Comparison of ENCODE assay signal across 8 mouse cellular contexts in the genomic region with DNA sequence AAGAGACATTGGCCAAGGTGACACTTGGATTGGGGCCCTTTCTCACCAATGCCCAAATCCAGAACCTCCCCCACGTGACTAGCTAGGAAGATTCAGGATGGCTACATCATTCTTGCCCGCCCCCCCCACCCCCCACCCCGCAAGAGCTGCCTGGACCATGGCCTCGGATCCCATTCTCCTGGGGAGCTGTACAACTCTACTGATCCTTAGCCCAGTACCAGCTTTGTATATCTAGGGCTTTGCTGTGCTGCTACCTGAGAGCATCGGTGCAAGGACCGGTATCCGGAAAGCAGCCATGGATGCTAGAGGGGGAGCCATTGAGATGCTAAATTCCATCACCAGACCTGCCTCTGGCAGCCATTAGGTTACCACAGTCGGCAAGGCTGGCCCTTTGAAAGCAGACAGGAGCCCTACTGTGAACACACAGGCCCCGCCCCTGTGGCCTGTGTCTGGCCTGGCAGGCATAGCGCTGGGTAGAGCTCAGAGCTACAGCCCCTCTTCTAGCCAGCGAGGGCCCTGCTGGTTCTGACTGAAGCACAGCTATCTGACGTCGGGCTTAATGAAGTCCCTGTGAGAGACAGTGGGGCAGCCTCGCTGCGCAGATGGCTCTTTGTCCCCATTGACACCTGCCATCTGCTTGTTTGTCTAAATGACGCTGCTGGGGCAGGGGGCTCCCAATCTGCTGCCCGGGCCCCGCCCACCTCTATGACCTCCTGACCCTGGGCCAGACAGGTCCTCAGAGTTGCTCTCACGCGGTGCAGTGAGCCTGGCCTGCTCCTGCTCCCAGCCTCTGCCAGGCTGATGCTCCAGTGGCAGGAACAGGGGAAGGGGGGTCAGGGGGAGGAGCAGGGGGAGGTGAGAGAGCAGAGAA.
DNase-seq lines count a peak whose midpoint lies in the region; ATAC-seq lines count a peak whose summit lies in the region.

No protein-coding gene starts in this region.

- ATAC-seq in heart, embryonic 13.5 days (ENCODE audit: extremely low read depth, insufficient number of reproducible peaks, low FRiP score, low TSS enrichment) = no peak
- no peak for ATAC-seq in megakaryocyte, adult 5-6 weeks (ENCODE audit: poor library complexity, severe bottlenecking)

- no peak overlapping the region for H3K4me3 ChIP-seq in heart, embryonic 13.5 days
- H3K4me3 ChIP-seq in forebrain, embryonic 10.5 days = peak overlapping the region; percentile 33
- peak overlapping the region; percentile 40 for H3K4me3 ChIP-seq in midbrain, embryonic 10.5 days

- H3K9me3 ChIP-seq in heart, embryonic 13.5 days = no peaks in the 10 kb centered on the region
- H3K9me3 ChIP-seq in forebrain, embryonic 10.5 days = no peaks in the 10 kb centered on the region
- no peaks in the 10 kb centered on the region for H3K9me3 ChIP-seq in midbrain, embryonic 10.5 days (replicated peaks)

- H3K4me1 ChIP-seq in heart, embryonic 13.5 days = peaks cover 6% of the 10 kb centered on the region
- peaks cover 29% of the 10 kb centered on the region for H3K4me1 ChIP-seq in forebrain, embryonic 10.5 days
- peaks cover 35% of the 10 kb centered on the region for H3K4me1 ChIP-seq in midbrain, embryonic 10.5 days

- WGBS in heart, embryonic 13.5 days = 10% methylated on average over 20 of the region's 20 CpGs
- 3% methylated on average over 20 of the region's 20 CpGs for WGBS in forebrain, embryonic 10.5 days
- WGBS in midbrain, embryonic 10.5 days = 2% methylated on average over 20 of the region's 20 CpGs

- intact Hi-C loops in heart, postnatal 36 days (cut with DNase I) = no loop called here

- no peak overlapping the region for H3K27ac ChIP-seq in heart, embryonic 13.5 days (replicated peaks)
- peak overlapping the region; percentile 86 for H3K27ac ChIP-seq in forebrain, embryonic 10.5 days
- peak overlapping the region; percentile 92 for H3K27ac ChIP-seq in midbrain, embryonic 10.5 days (replicated peaks)

- H3K9ac ChIP-seq in heart, embryonic 13.5 days = peak overlapping the region; percentile 54; the same call in 1 of the 2 replicates

- H3K27me3 ChIP-seq in heart, embryonic 13.5 days (replicated peaks) = 0 out of 2 replicates have a peak, but pooled peaks cover 16% of the 10 kb centered on the region
- H3K27me3 ChIP-seq in forebrain, embryonic 10.5 days (ENCODE audit: poor library complexity, severe bottlenecking) = peaks cover 11% of the 10 kb centered on the region; the same call in 1 of the 2 replicates
- peaks cover 7% of the 10 kb centered on the region; the same call in 1 of the 2 replicates for H3K27me3 ChIP-seq in midbrain, embryonic 10.5 days (ENCODE audit: low read depth, poor library complexity, severe bottlenecking)

- peak overlapping the region; percentile 24; the same call in 1 of the 2 replicates for H3K4me2 ChIP-seq in heart, embryonic 13.5 days

- DNase-seq in heart, postnatal 36 days = no peak
- DNase-seq in MN1 (ENCODE audit: low spot score) = peak; percentile 66
- DNase-seq in forebrain, embryonic 10.5 days (ENCODE audit: extremely low spot score, low spot score) = peak; percentile 85
- peak; percentile 97 for DNase-seq in midbrain, embryonic 10.5 days (ENCODE audit: low spot score)
- no peak for DNase-seq in ovary, postnatal 10 days (ENCODE audit: low spot score)
- no peak for DNase-seq in adrenal gland, postnatal 25 days

- no peaks in the 10 kb centered on the region for H3K36me3 ChIP-seq in heart, embryonic 13.5 days
- no peaks in the 10 kb centered on the region for H3K36me3 ChIP-seq in forebrain, embryonic 10.5 days (replicated peaks)
- no peaks in the 10 kb centered on the region for H3K36me3 ChIP-seq in midbrain, embryonic 10.5 days

Comparison
In these comparisons a context has a peak if more than half of its experiments do, and no peak if none do; other contexts are left out.
1. DNase-seq: peak in MN1 (single experiment), forebrain, embryonic 10.5 days (single experiment) and midbrain, embryonic 10.5 days (single experiment); none in heart, postnatal 36 days (0 of 2), ovary, postnatal 10 days (single experiment) and adrenal gland, postnatal 25 days (single experiment).